Mouse (Mus musculus): ENCODE measurements around the gene Rsph1. TPM values are rescaled to one million over a fixed set of nuclear protein-coding genes. Genes with fewer than 3 reads are reported as not detected.

Rsph1 gene
- polyA plus RNA-seq, 1 experiment: 0.13 TPM

GRCm38 (mm10) chr17:31231780-31232179 lies 45.4 kb downstream of the Rsph1 start:
- H3K4me3 ChIP-seq (ENCODE audit: extremely low read depth, insufficient read depth, insufficient read length): no peak overlapping the region
- peaks cover 3% of the 10 kb centered on the region; the same call in 1 of the 2 replicates for H3K36me3 ChIP-seq (ENCODE audit: control insufficient read depth, insufficient read depth, low read length)
- TF ChIP-seq POLR2A (IDR thresholded peaks at IDR 0.05; ENCODE audit: low read depth, low read length) (no peak), CTCF (IDR thresholded peaks at IDR 0.05; ENCODE audit: extremely low read depth, insufficient read depth, insufficient read length, insufficient replicate concordance) (no peak)
- peaks cover 3% of the 10 kb centered on the region; the same call in 1 of the 2 replicates for H3K4me1 ChIP-seq (ENCODE audit: control insufficient read depth, insufficient read depth, insufficient read length)
- DNase-seq (ENCODE audit: low read depth in 1 of 2, low spot score in 2 of 2): no peak
- no peak overlapping the region for H3K27ac ChIP-seq (ENCODE audit: insufficient read depth, low read length)
- WGBS: 89% methylated on average over 6 of the region's 6 CpGs
- no peaks in the 10 kb centered on the region for H3K27me3 ChIP-seq (ENCODE audit: control insufficient read depth, insufficient read depth, low read length)

GRCm38 (mm10) chr17:31226931-31227330 lies 50.3 kb downstream of the Rsph1 start:
- WGBS: 32% methylated on average over 7 of the region's 7 CpGs
- Histone ChIP-seq H3K27me3 (ENCODE audit: control insufficient read depth, insufficient read depth, low read length) (no peaks in the 10 kb centered on the region), H3K27ac (ENCODE audit: insufficient read depth, low read length) (no peak overlapping the region), H3K4me3 (ENCODE audit: extremely low read depth, insufficient read depth, insufficient read length) (no peak overlapping the region), H3K36me3 (ENCODE audit: control insufficient read depth, insufficient read depth, low read length) (no peaks in the 10 kb centered on the region), H3K4me1 (ENCODE audit: control insufficient read depth, insufficient read depth, insufficient read length) (peaks cover 42% of the 10 kb centered on the region; the same call in 1 of the 2 replicates)
- TF ChIP-seq CTCF (IDR thresholded peaks at IDR 0.05; ENCODE audit: extremely low read depth, insufficient read depth, insufficient read length, insufficient replicate concordance) (no peak), POLR2A (IDR thresholded peaks at IDR 0.05; ENCODE audit: low read depth, low read length) (no peak)
- no peak for DNase-seq (ENCODE audit: low read depth in 1 of 2, low spot score in 2 of 2)

GRCm38 (mm10) chr17:31226368-31226767 lies 50.8 kb downstream of the Rsph1 start:
- Histone ChIP-seq H3K4me1 (ENCODE audit: control insufficient read depth, insufficient read depth, insufficient read length) (peaks cover 42% of the 10 kb centered on the region; the same call in 1 of the 2 replicates), H3K27ac (ENCODE audit: insufficient read depth, low read length) (no peak overlapping the region), H3K4me3 (ENCODE audit: extremely low read depth, insufficient read depth, insufficient read length) (no peak overlapping the region), H3K36me3 (ENCODE audit: control insufficient read depth, insufficient read depth, low read length) (no peaks in the 10 kb centered on the region), H3K27me3 (ENCODE audit: control insufficient read depth, insufficient read depth, low read length) (no peaks in the 10 kb centered on the region)
- TF ChIP-seq CTCF (IDR thresholded peaks at IDR 0.05; ENCODE audit: extremely low read depth, insufficient read depth, insufficient read length, insufficient replicate concordance): no peak
- 42% methylated on average over 3 of the region's 3 CpGs for WGBS
- DNase-seq (ENCODE audit: low read depth in 1 of 2, low spot score in 2 of 2): no peak

- no peak for TF ChIP-seq CTCF (IDR thresholded peaks at IDR 0.05; ENCODE audit: extremely low read depth, insufficient read depth, insufficient read length, insufficient replicate concordance)
- no peak for TF ChIP-seq POLR2A (IDR thresholded peaks at IDR 0.05; ENCODE audit: low read depth, low read length)
- H3K27me3 ChIP-seq (ENCODE audit: control insufficient read depth, insufficient read depth, low read length): no peaks in the 10 kb centered on the region
- 18% methylated on average over 8 of the region's 8 CpGs for WGBS
- no peak overlapping the region for H3K4me3 ChIP-seq (ENCODE audit: extremely low read depth, insufficient read depth, insufficient read length)
- DNase-seq (ENCODE audit: low read depth in 1 of 2, low spot score in 2 of 2): no peak
- H3K27ac ChIP-seq (ENCODE audit: insufficient read depth, low read length): peak overlapping the region; percentile 31; the same call in 1 of the 2 replicates
- H3K36me3 ChIP-seq (ENCODE audit: control insufficient read depth, insufficient read depth, low read length): no peaks in the 10 kb centered on the region
- H3K4me1 ChIP-seq (ENCODE audit: control insufficient read depth, insufficient read depth, insufficient read length): peaks cover 42% of the 10 kb centered on the region; the same call in 1 of the 2 replicates
Measured at GRCm38 (mm10) chr17:31224591-31224990, 52.6 kb downstream of the Rsph1 start.

GRCm38 (mm10) chr17:31223835-31224234 lies 53.3 kb downstream of the Rsph1 start:
- peak; percentile 38 to 40 for DNase-seq (ENCODE audit: low read depth in 1 of 2, low spot score in 2 of 2)
- peak overlapping the region; percentile 42 for H3K27ac ChIP-seq (ENCODE audit: insufficient read depth, low read length)
- no peaks in the 10 kb centered on the region for H3K36me3 ChIP-seq (ENCODE audit: control insufficient read depth, insufficient read depth, low read length)
- peaks cover 42% of the 10 kb centered on the region; the same call in 1 of the 2 replicates for H3K4me1 ChIP-seq (ENCODE audit: control insufficient read depth, insufficient read depth, insufficient read length)
- TF ChIP-seq POLR2A (IDR thresholded peaks at IDR 0.05; ENCODE audit: low read depth, low read length) (no peak), CTCF (IDR thresholded peaks at IDR 0.05; ENCODE audit: extremely low read depth, insufficient read depth, insufficient read length, insufficient replicate concordance) (no peak)
- H3K4me3 ChIP-seq (ENCODE audit: extremely low read depth, insufficient read depth, insufficient read length): no peak overlapping the region
- 3% methylated on average over 7 of the region's 7 CpGs for WGBS
- H3K27me3 ChIP-seq (ENCODE audit: control insufficient read depth, insufficient read depth, low read length): no peaks in the 10 kb centered on the region

- TF ChIP-seq POLR2A (IDR thresholded peaks at IDR 0.05; ENCODE audit: low read depth, low read length) (no peak), CTCF (IDR thresholded peaks at IDR 0.05; ENCODE audit: extremely low read depth, insufficient read depth, insufficient read length, insufficient replicate concordance) (no peak)
- no peak for DNase-seq (ENCODE audit: low read depth in 1 of 2, low spot score in 2 of 2)
- H3K4me3 ChIP-seq (ENCODE audit: extremely low read depth, insufficient read depth, insufficient read length): no peak overlapping the region
- H3K27ac ChIP-seq (ENCODE audit: insufficient read depth, low read length): peak overlapping the region; percentile 42
- H3K4me1 ChIP-seq (ENCODE audit: control insufficient read depth, insufficient read depth, insufficient read length): peaks cover 42% of the 10 kb centered on the region; the same call in 1 of the 2 replicates
- H3K36me3 ChIP-seq (ENCODE audit: control insufficient read depth, insufficient read depth, low read length): no peaks in the 10 kb centered on the region
- 43% methylated on average over 4 of the region's 4 CpGs for WGBS
- no peaks in the 10 kb centered on the region for H3K27me3 ChIP-seq (ENCODE audit: control insufficient read depth, insufficient read depth, low read length)
Measured at GRCm38 (mm10) chr17:31222810-31223310, 54.3 kb downstream of the Rsph1 start.

All from spleen, adult 2 months (tissue).